Mouse (Mus musculus): Measurements from ENCODE around the gene Tnfrsf12a.

Tnfrsf12a gene

DNA sequence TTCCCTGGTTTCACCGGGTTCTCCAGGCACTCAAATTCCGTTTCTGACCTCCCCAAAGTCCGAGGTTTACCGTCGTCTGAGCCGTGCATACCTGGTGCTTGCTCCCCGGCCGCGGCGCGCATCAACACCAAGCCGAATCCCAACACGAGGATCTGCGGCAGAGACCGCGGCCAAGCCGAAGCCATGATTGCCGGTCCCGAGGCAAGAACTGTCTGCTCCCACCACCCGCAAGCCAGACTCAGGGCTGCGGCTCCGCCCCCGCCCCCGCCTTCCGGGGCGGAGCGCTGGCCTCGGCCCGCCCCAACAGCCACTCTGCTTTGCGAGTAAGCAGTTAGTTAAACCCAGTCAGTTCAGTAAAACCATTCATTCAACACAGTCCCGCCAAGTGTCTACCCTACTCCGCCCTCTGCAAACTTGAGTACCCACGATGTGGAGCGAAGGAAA is at the start of gene Tnfrsf12a:
TSS of gene Tnfrsf12a (minus strand) at position 233 of the 444 bp plus-strand sequence.
- DNase-seq = peak; percentile 79

DNA sequence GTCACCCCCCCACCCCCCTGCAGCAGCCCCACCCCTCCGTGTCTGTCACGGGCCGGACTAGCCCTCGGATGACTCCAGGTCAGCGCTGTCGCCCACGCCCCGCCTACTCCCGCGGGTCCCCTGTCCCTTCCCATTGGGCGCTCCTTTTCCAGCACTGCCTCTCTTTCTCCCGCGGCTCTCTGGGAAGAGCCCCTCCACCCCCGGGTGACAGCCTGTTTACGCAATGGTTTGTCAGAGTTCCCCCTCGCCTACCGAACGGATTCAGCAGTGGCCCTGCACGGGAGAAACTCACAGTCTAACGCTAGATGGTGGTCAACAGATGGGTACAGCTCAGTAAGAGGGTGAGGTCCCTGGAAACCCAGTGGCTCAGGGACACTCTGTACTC is 49.5 kb upstream of the Tnfrsf12a start:
- peak; percentile 87 for DNase-seq

DNA sequence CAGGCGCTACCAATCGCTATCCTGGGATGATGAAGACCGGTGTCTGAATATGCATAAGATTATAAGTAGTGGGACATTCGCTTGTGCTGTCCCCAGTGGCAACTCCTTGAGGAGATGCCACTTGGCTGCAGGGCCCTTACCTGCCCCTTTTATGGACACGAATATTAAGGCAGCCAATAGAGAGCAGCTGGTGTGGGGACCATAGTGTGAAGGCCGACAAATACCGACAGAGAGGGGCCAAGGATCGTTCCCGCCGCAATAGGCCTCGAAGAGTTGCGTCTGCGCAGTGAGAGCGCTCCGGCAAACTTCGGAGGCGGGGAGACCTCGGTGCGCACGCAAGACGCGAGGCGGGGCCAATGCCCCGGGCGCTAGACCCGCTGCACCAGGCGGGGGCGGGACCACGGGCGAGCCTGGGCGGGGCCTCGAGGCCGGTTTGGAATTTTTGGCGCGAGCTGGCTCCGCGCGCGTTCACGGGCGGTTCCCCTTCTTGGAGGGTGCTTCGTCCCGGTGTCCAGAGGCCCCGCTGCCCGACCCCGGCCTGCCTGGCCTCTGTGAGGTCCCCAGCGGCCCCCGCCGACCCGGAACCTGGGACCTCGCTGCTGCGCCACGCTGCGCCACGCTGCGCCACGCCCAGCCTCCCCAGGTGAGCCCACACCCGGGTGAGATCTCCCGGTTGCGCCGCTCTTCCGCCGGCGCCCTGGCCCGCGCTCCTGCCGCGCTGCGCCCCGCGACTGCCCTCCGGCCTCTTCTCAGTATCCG is 48.9 kb upstream of the Tnfrsf12a start, which contains the start of gene Pkmyt1:
TSS of gene Pkmyt1 (plus strand) at position 338 of the 759 bp plus-strand sequence.
- DNase-seq = peak; percentile 92

DNA sequence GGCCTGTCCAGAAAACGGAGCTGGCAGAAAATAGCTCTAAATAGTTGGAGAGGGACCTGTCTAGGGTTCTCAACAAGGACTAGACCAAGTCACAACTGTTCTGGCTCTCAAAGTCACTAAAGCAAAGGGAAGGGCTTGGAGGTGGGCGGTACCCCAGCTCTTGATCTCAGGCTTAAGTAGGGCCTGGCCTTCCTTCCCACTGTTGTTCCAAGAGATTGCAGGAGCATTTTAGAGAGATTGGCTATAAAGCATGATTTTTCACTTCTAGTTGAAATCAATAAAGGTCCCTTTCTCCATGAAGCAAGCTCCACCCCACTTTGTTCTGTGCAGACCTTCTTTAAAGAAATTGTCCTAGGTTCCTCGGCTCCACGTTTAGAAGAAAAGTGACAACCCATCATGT is 48.2 kb upstream of the Tnfrsf12a start:
- DNase-seq = no peak

DNA sequence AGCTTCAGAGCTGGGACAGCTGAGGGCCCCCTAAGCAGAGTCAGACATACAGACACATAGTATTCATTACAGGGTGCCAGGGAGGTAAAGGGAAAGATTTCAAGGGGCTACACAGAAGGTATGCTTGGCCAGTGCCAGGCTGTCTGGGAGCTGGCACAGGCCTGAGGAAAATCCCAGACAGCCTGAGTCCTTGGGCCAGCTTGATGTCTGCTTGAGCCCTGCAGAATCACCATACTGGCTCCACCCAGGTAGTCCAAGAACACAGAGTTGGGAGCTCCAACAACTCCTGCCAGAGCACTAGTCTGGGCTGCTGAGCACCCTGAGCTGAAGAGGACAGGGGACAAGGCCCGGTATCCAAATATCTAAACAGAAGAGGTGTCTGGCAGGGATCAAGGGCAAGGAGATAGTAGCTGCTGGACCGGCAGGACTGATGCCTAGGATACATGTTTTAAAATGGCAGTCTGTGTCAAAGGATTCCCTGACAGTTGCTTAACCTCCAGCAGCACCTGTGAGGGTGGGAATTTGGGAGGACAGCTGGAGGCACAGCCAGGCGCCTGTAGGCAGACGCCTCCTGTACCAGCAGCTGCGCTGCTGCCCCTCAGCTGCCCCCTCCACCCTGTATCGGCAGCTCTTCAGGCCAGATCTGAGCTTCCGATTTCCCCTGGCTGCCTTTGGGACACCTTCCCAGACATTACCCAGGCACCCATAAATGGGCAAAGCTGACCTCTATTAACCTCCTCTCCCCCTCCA is 45.3 kb upstream of the Tnfrsf12a start, which contains the start of gene 1520401A03Rik:
TSS of gene 1520401A03Rik (minus strand) at position 408 of the 750 bp plus-strand sequence.
- DNase-seq = no peak

DNA sequence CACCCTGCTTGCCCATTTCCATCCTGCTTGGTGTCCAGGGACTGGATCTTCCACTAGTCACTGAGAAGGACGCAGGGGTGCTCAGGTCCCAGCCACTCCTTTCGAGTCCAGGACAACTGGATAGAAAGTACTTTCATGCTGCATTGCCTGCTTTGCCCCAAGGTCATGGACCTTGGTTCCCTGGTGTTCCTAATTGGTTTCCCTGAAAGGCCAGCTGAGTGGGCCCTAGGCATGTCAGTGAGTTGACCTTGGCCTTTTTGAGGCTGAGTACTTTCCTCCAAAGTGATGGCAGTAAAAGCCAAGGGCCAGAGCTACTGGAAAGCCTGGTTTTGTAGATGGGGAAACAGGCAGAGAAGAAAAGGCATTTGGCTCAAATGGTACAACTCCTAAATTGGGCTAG is 44.6 kb upstream of the Tnfrsf12a start:
- no peak for DNase-seq

DNA sequence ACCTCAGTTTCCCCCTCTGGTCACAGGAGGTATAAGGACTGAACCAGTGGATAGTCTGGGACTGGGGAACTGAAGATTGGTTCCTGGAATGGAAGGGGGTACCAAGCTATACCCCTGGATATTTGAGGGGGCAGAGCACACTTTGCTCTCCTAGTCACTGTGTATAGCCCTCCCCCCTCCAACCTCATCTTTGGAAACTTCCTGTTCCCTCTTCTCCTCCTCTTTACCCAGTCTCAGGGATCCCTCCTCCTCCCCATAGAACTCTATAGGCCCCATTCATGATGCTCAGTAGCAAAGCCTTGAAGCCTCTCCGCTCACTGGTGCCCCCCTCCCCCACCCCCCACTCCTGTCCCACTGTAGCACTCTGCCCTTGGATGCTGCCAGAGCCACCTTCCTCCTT is 42.2 kb upstream of the Tnfrsf12a start:
- no peak for DNase-seq

DNA sequence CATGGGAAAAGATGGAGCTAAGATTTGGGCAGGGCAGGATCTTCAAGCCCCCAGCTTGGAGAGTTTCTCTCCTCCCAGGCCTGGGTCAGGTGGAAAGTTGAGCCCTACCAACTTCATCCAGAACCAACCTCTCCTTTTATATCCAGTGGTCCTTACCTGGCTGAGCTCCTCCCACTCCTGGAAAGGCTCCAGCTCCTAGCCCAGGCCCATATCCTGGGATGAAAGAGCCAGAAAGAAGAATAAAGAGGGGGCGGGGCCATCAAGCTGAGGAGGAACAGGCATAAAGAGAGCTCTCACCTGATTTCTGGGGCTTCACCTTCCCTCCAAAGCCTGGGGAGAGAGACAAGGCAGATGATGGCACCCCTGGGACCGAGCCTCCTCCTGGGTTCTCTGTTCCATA is 39.7 kb upstream of the Tnfrsf12a start:
- no peak for DNase-seq

DNA sequence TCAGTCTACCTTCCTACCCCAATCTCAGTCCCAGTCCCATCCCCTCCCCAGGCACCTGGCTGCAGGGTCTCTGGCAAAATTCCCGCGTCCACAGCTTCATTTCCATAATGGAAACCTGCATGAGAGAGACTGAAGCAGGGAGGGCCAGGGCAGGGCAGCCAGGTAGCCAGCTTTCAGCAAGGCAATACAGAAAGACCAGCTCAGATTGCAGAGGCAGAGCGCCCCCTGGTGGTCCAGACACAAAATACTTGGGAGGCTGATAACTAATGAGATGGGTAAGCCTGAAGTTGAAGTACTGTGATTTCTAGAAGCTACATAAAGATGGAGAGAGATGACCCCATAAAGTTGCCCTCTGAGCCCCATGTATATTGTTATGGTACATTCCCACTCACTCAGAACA is 28.9 kb upstream of the Tnfrsf12a start:
- peak; percentile 23 for DNase-seq

DNA sequence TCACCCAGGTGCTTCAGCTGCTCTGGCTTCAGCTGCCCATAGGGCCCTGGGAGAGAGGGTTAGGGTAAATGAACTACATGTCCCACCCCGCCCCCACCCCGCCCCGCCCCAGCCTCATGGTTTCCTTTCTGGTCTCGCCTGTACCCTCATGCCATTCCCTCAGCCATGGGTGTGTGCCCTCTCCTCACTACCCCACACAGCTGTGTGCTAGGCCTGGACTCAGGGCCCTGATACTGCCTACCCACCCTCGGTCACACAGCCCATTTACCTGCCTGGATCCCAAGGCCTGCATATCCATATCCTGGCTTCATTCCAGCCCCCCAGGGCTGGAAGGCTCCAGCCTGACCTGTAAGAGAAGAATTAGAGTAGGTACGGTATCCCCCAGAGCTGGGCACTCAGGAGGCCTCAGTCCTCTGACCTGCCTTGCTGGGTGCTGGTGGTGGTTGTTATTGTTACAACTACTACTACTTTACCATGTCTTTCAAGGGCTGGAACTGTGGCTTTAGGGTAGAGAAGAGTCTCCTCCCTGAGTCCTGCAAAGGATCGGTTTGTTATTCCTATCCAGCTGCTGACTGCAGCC is 28.3 kb upstream of the Tnfrsf12a start:
- DNase-seq = no peak

DNA sequence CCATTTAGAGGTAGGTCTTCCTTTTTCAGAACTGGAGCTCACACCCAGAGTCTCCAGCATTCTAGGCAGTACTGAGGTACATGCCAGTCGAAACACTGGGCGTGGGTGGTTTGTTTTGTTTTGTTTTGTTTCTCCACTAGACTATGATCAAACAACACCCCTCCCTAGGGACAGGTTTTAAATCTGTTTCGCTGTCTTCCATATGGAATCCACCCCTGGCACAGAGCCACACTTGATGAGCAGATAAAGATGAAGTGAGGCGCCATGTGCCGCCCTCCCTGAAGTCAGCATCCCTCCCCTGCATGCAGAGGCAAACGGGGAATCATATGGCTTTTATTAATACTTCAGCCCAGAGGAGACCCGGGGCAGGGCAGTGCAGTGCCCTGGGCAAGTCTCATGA is 27.5 kb upstream of the Tnfrsf12a start:
- peak; percentile 45 for DNase-seq

DNA sequence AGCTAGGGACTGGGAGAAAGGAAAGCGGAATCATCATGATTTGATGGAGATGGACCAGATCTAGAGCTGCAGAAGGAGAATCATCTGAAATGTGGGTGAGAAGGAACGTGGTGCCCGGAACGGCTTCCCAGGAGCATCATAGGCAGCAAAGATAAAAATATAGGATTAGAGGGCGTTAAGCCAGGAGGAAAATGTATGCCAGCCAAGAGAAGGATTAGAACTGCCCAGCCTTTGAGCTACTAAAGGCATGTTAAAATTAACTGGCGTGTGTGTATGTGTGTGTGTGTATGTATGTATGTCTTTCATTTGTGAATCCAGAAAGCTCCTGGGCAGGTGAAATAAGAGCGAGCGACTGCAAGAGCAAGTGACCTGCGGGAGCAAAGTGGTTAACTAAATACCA is 26.0 kb upstream of the Tnfrsf12a start:
- DNase-seq = no peak

DNA sequence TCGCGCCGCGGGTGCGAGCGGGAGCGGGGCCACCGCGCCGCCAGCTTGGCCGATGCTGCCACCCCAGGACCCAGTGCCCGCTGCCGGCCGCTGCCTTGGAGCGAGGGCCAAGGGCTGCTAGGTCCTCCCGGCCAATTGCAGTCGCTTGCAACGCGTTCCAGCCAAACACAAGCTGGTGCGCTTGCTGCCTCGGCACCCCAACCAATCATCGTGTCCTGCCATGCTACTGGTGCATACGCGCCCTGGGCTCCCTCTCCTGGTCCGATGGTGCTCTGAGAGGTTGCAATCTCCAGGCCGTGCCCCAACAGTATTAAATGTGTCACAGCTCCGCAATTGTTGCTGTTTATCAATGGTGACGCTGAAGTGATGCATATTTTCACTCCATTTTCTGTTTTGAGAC is 22.8 kb upstream of the Tnfrsf12a start:
- DNase-seq = peak; percentile 94

DNA sequence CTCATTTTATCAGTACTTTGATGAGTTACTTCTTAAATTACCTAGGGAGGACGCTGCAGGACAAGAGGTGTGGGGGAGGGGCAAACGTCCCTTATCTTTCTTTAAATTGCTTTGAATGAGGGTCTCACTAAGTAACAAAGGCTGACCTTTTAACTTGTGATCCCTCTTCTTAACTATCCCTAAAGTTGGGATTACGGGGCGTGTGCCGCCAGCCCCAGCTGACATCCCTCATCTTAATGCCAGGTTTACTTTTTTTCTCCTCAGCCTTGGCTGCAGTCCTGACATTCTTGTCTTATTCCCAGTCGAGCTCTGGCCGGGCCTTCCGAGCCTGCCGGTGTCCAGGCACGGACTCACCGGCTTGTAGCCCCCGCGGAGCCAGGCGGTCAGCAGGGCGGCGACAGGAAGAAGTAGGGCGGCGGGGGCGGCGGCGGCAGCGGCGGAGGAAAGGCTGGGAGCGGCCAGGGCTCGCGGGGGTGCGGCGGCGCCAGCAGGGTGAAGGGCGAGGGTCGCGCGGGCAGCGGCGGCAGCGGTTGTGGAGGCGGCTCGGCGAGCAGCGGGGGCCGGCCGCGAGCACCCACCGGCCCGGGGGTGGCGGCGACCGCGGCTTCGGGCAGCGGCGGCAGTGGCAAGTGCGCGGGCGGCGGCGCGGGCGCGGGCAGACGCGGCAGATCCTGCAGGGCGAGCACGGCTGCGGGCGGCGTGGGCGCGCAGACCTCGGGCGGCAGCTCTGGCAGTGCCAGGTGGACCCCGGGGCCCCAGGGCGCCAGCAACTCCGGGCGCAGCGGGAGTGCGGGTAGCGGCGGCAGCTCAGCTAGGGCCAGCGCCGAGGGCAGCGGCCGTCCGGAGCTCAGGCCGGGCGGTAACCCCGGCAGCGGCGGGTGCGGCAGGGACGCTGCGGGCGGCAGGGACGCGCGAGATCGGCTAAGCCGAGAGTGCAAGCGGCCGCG is 22.1 kb upstream of the Tnfrsf12a start:
- DNase-seq = no peak

DNA sequence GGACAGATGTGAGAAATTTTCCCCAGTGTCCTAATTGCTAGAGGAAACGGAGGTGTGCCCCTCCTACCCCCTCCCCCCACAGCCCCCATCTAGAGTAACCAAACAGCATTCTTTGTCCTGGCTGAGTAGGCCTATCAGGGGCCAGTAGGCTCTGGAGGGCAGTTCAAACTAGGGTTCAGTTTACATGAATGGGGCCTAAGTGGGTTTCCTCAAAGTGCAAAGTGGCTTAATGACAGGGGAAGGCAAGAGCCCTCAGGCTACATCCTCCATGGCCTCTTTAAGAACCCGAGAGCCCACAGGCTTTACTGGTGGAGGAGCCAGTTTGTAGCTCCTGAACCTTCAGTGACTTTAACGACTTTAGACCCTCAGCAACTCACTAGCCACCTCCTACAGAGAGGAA is 18.5 kb upstream of the Tnfrsf12a start:
- DNase-seq = no peak

DNA sequence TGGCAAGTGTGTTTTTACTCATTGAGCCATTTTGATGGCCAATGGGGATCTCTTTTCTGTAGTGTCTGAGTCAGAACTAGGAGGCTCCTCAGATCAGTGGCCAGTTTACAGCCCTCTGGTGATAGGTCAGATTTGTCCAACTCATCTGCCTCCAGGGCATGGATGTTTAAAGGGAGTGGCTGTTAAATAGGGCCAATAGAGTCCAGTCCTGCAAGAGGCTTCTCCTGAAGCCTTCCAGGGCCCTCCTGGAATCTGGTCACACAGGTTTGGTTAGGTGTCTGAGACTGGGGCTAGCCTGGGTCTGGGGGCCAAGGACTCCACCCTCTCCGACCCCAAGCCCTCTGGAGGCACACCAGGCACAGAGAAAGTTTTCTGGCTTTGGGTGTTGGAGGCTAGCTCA is 17.2 kb upstream of the Tnfrsf12a start:
- DNase-seq = no peak

DNA sequence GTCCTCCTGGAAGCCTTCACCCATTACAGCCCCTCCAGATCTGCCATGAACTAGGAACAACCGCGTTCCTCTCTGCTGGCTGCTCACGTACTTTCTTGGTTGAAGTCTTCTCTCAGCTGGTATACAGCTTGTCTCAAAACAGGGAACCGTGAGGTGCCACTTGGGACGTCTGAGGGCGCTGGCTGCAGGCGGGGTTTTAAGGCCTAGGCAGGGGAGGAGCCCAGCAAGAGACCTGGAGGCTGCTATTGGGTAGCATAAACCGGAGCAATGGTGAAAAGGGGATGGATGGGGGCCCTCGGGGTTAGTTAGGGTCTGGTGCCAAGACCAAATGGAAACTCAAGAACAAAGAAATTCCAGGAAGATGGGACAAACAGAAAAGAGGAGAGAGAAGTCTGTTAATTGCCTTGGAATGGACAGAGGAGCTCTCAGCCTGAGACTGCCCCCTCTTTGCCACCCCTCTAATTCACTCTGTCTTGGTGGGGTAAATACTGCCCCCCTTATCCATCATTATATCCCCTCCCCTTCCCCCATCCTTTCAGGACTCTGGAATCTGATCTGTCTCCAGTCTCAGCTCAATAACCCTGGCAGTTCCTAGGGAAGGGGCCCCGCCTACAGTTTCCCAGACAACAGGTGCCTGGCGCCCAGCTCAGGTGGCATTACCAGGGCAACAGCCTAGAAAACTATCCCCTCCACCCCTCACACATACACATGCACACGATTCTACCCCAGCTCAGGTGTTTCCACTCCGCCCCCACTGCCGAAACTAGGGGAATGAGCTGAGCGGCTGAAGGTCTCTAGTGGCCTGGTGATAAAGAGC is 6.8 kb upstream of the Tnfrsf12a start, which contains the start of gene Cldn9:
TSS of gene Cldn9 (minus strand) at position 171 of the 817 bp plus-strand sequence.
- DNase-seq = no peak

DNA sequence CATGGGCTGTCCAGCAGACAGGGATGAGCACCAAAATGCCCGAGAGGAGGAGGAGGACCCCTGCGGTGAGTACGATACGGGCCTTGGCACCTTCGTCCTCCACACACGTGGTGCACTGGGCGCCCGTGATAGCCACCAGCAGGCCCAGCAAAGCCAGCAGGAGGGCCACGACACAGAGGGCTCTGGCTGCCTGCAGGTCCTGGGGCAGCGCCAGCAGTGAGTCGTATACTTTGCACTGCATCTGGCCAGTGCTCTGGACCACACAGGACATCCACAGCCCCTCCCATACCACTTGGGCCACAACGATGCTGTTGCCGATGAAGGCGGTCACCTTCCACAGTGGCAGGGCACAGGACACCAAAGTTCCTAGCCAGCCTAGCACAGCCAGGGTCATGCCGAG is 6.0 kb upstream of the Tnfrsf12a start:
- DNase-seq = no peak

DNA sequence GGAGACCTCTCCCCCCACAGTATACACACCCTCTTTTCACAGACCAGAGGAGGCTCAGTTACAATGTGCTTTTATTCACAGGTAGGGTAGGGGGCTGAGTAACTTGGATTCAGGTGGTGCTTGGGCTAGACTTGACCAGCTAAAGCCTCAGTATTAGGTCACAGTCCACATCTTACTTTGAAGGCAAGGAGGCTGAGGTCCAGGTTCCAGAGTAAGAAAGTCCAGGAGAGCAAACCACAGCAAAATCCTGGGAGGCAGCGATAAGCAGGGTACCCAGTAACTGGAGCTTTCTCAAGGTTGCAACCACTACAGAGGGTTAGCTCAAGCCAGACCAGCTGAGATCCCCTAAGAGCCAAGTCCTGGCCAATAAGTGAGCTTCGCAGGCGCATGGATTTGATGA is 5.3 kb upstream of the Tnfrsf12a start:
- no peak for DNase-seq

DNA sequence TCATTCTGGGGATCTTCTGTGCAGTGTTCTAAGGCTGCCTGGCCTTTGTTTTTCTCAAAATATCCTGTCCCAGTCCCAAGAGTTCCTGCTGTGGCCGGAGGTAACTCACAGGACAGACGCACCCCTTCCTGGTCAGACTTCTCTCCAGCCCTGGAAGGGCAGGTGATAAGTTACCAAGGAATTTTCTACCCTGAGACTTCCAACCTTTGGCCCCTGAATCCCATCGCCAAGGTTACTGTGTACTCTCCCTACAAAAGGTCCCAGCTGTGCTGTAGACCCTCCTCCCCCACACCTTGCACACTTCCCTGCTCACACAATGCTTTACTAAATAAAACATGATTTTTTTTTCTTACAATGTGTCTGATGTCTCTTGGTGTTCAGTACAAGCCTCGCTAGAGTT is 4.8 kb upstream of the Tnfrsf12a start:
- DNase-seq = no peak

DNA sequence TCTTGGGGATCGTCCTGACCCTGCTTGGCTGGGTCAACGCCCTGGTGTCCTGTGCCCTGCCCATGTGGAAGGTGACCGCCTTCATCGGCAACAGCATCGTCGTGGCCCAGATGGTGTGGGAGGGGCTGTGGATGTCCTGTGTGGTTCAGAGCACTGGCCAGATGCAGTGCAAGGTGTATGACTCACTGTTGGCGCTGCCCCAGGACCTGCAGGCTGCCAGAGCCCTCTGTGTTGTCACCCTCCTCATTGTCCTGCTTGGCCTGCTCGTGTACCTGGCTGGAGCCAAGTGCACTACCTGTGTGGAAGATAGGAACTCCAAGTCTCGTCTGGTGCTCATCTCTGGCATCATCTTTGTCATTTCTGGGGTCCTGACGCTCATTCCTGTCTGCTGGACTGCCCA is 3.8 kb upstream of the Tnfrsf12a start:
- no peak for DNase-seq

DNA sequence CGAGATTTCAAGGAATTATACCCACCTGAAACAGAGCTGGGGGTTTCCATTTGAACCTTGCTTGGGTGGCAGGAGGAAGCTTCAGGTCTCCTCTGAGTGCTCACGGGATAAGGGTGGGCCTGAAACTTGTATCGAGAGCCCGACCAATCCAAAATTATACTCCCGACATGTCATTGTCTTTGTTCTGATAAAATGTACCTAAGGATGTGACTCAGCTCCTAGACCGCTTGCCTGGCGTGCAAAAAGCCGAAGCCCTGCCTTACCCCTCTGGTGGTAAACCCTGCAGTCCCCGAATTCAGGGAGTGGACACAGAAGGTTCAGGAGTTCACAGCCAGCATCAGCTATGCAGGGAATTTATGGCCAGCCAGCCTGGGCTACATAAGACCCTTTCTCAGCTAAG is 3.1 kb upstream of the Tnfrsf12a start:
- no peak for DNase-seq
